Mouse (Mus musculus): Measurements from ENCODE around the gene Nceh1.

- no peak for TF ChIP-seq POLR2A (IDR thresholded peaks at IDR 0.05; ENCODE audit: insufficient read length, low read depth)
- no peak for TF ChIP-seq POLR2AphosphoS2 (IDR thresholded peaks at IDR 0.05; ENCODE audit: insufficient read length, low read depth)
Observed at GRCm38 (mm10) chr3:27197816-27198215, 15.1 kb downstream of the Nceh1 start.

Measured in myocyte (in vitro differentiated cells).